Comparison of ENCODE assay signal across 8 mouse cellular contexts in genomic region chr7:16399820-16400688, GRCm38 (mm10). TPM values are rescaled to one million over a fixed set of nuclear protein-coding genes. Genes with fewer than 3 reads are reported as not detected.
DNase-seq lines count a peak whose midpoint lies in the region; ATAC-seq lines count a peak whose summit lies in the region.

No protein-coding gene starts in this region.

- peaks cover 18% of the 10 kb centered on the region for H3K4me1 ChIP-seq in brown adipose tissue, adult 24 weeks (ENCODE audit: control insufficient read depth, insufficient read depth, insufficient read length, low read length)
- peaks cover 26% of the 10 kb centered on the region for H3K4me1 ChIP-seq in heart, embryonic 13.5 days
- H3K4me1 ChIP-seq in liver, embryonic 13.5 days (replicated peaks) = peaks cover 42% of the 10 kb centered on the region
- peaks cover 27% of the 10 kb centered on the region for H3K4me1 ChIP-seq in stomach, embryonic 16.5 days (ENCODE audit: control insufficient read depth, insufficient read depth, low read length)

- H3K27ac ChIP-seq in brown adipose tissue, adult 24 weeks (replicated peaks; ENCODE audit: low read depth, low read length) = peak overlapping the region; percentile 100
- H3K27ac ChIP-seq in heart, embryonic 13.5 days (replicated peaks) = peak overlapping the region; percentile 100
- peak overlapping the region; percentile 100 for H3K27ac ChIP-seq in liver, embryonic 13.5 days
- H3K27ac ChIP-seq in stomach, embryonic 16.5 days (ENCODE audit: low read length) = peak overlapping the region; percentile 100

- ATAC-seq in heart, embryonic 13.5 days (ENCODE audit: extremely low read depth, insufficient number of reproducible peaks, low FRiP score, low TSS enrichment) = peak; percentile 87
- ATAC-seq in liver, embryonic 13.5 days (ENCODE audit: low read depth) = peak; percentile 74
- ATAC-seq in stomach, embryonic 16.5 days (ENCODE audit: insufficient read depth, low FRiP score) = peak; percentile 92

- H3K4me3 ChIP-seq in brown adipose tissue, adult 24 weeks (ENCODE audit: insufficient read depth, low read depth, low read length) = peak overlapping the region; percentile 93
- peak overlapping the region; percentile 95 for H3K4me3 ChIP-seq in heart, embryonic 13.5 days
- peak overlapping the region; percentile 92 for H3K4me3 ChIP-seq in liver, embryonic 13.5 days (replicated peaks)
- H3K4me3 ChIP-seq in stomach, embryonic 16.5 days (replicated peaks; ENCODE audit: low read length) = peak overlapping the region; percentile 95

- no peaks in the 10 kb centered on the region for H3K9me3 ChIP-seq in heart, embryonic 13.5 days
- H3K9me3 ChIP-seq in liver, embryonic 13.5 days (replicated peaks) = no peaks in the 10 kb centered on the region
- H3K9me3 ChIP-seq in stomach, embryonic 16.5 days (replicated peaks; ENCODE audit: control insufficient read depth, low read length) = no peaks in the 10 kb centered on the region

- no peaks in the 10 kb centered on the region for H3K36me3 ChIP-seq in heart, embryonic 13.5 days
- H3K36me3 ChIP-seq in liver, embryonic 13.5 days = 0 out of 2 replicates have a peak, but pooled peaks cover 7% of the 10 kb centered on the region
- no peaks in the 10 kb centered on the region for H3K36me3 ChIP-seq in stomach, embryonic 16.5 days (ENCODE audit: control insufficient read depth, insufficient read depth, low read length)

- DNase-seq in CD4-positive, CD25-positive, alpha-beta regulatory T cell, adult 2 months (ENCODE audit: low read depth, low spot score) = peak; percentile 99
- peak; percentile 57 for DNase-seq in fat pad, adult 2 months (ENCODE audit: extremely low read depth, low read depth, low spot score)
- peak; percentile 99 for DNase-seq in kidney, postnatal 10 days
- DNase-seq in liver, embryonic 13.5 days = peak; percentile 96
- peak; percentile 99 for DNase-seq in neural tube, embryonic 10.5 days (ENCODE audit: extremely low spot score, low spot score)

- H3K9ac ChIP-seq in heart, embryonic 13.5 days = peak overlapping the region; percentile 100
- peak overlapping the region; percentile 100 for H3K9ac ChIP-seq in liver, embryonic 13.5 days
- peak overlapping the region; percentile 100 for H3K9ac ChIP-seq in stomach, embryonic 16.5 days (ENCODE audit: low read length)

- H3K27me3 ChIP-seq in heart, embryonic 13.5 days (replicated peaks) = no peaks in the 10 kb centered on the region
- no peaks in the 10 kb centered on the region for H3K27me3 ChIP-seq in liver, embryonic 13.5 days
- no peaks in the 10 kb centered on the region for H3K27me3 ChIP-seq in stomach, embryonic 16.5 days (ENCODE audit: control insufficient read depth, insufficient read depth, low read length)

- peak overlapping the region; percentile 92 for H3K4me2 ChIP-seq in heart, embryonic 13.5 days
- H3K4me2 ChIP-seq in liver, embryonic 13.5 days = peak overlapping the region; percentile 88
- peak overlapping the region; percentile 84 for H3K4me2 ChIP-seq in stomach, embryonic 16.5 days (ENCODE audit: low read depth, low read length)

- WGBS in heart, embryonic 13.5 days = under 1% methylated on average over 71 of the region's 77 CpGs
- WGBS in liver, embryonic 13.5 days (ENCODE audit: insufficient replicate concordance) = under 1% methylated on average over 77 of the region's 77 CpGs
- under 1% methylated on average over 77 of the region's 77 CpGs for WGBS in stomach, embryonic 16.5 days

RNA-seq across cellular contexts. Expression of gene Zc3h4, which starts 0.7 kb away (rescaled TPM):
- 11.0 and 12.2 TPM in 2 replicates for polyA plus RNA-seq in brown adipose tissue, adult 24 weeks (2012; ENCODE audit: insufficient read depth, insufficient read length, missing spikeins)
- 8.2 and 8.7 TPM in 2 replicates for polyA plus RNA-seq in heart, embryonic 13.5 days (2015; fragmentation: Nextera tagmentation; extraction: Ambion mirVana)
- 8.2 and 8.3 TPM in 2 replicates for polyA plus RNA-seq in liver, embryonic 13.5 days (2015; fragmentation: Nextera tagmentation; extraction: Ambion mirVana)
- polyA plus RNA-seq in stomach, embryonic 16.5 days (2015; fragmentation: Nextera tagmentation; extraction: Ambion mirVana) = 9.7 and 10.4 TPM in 2 replicates

RNA-seq across cellular contexts. Expression of gene Sae1, which starts 12.4 kb away (rescaled TPM):
- polyA plus RNA-seq in brown adipose tissue, adult 24 weeks (2012; ENCODE audit: insufficient read depth, insufficient read length, missing spikeins) = 22.5 and 31.0 TPM in 2 replicates
- 210 and 223 TPM in 2 replicates for polyA plus RNA-seq in heart, embryonic 13.5 days (2015; fragmentation: Nextera tagmentation; extraction: Ambion mirVana)
- polyA plus RNA-seq in liver, embryonic 13.5 days (2015; fragmentation: Nextera tagmentation; extraction: Ambion mirVana) = 144 and 161 TPM in 2 replicates
- polyA plus RNA-seq in stomach, embryonic 16.5 days (2015; fragmentation: Nextera tagmentation; extraction: Ambion mirVana) = 256 and 262 TPM in 2 replicates

RNA-seq across cellular contexts. Expression of gene Tmem160, which starts 52.5 kb away (rescaled TPM):
- 58.0 and 62.4 TPM in 2 replicates for polyA plus RNA-seq in brown adipose tissue, adult 24 weeks (2012; ENCODE audit: insufficient read depth, insufficient read length, missing spikeins)
- polyA plus RNA-seq in heart, embryonic 13.5 days (2015; fragmentation: Nextera tagmentation; extraction: Ambion mirVana) = 73.2 and 79.2 TPM in 2 replicates
- 30.0 and 35.4 TPM in 2 replicates for polyA plus RNA-seq in liver, embryonic 13.5 days (2015; fragmentation: Nextera tagmentation; extraction: Ambion mirVana)
- polyA plus RNA-seq in stomach, embryonic 16.5 days (2015; fragmentation: Nextera tagmentation; extraction: Ambion mirVana) = 38.4 and 44.2 TPM in 2 replicates

Comparison
In these comparisons a context has a peak if more than half of its experiments do, and no peak if none do; other contexts are left out.
1. Peak in every context shown above with its lines: DNase-seq, ATAC-seq, H3K4me3 ChIP-seq and H3K27ac ChIP-seq.